Mouse (Mus musculus): ENCODE data around the gene Zc3h10. TPM values are rescaled to one million over a fixed set of nuclear protein-coding genes. Genes with fewer than 3 reads are reported as not detected.
A peak's percentile ranks its signal among the peaks of the same experiment; 100 is the strongest.

Zc3h10 gene
- polyA plus RNA-seq, 1 experiment, result 22.4 TPM

GRCm38 (mm10) chr10:128535624-128536265 is 11.8 kb downstream of the Zc3h10 start:
- H3K36me3 ChIP-seq (ENCODE audit: control insufficient read depth, insufficient read depth, low read length, poor library complexity, severe bottlenecking), result no peaks in the 10 kb centered on the region
- H3K4me3 ChIP-seq (ENCODE audit: low read depth, low read length), result no peak overlapping the region
- H3K9ac ChIP-seq (ENCODE audit: low read depth, poor library complexity, severe bottlenecking), result no peak overlapping the region
- no peaks in the 10 kb centered on the region for H3K9me3 ChIP-seq (replicated peaks; ENCODE audit: control insufficient read depth, insufficient read depth, low read length, poor library complexity, severe bottlenecking)
- TF ChIP-seq CTCF (IDR thresholded peaks at IDR 0.05; ENCODE audit: low read depth, low read length), result no peak
- TF ChIP-seq POLR2A (IDR thresholded peaks at IDR 0.05; ENCODE audit: insufficient read depth, low read length), result no peak
- no peak for TF ChIP-seq EP300 (IDR thresholded peaks at IDR 0.05; ENCODE audit: insufficient read depth, low read depth, low read length)
- no peaks in the 10 kb centered on the region for H3K27me3 ChIP-seq (ENCODE audit: control insufficient read depth, insufficient read depth, low read length, poor library complexity, severe bottlenecking)
- H3K27ac ChIP-seq (ENCODE audit: insufficient read depth, low read length), result no peak overlapping the region
- no peaks in the 10 kb centered on the region for H3K4me1 ChIP-seq (ENCODE audit: control insufficient read depth, insufficient read depth, low read length)

GRCm38 (mm10) chr10:128535206-128535605 is 12.4 kb downstream of the Zc3h10 start:
- no peaks in the 10 kb centered on the region for H3K27me3 ChIP-seq (ENCODE audit: control insufficient read depth, insufficient read depth, low read length, poor library complexity, severe bottlenecking)
- H3K27ac ChIP-seq (ENCODE audit: insufficient read depth, low read length), result no peak overlapping the region
- no peaks in the 10 kb centered on the region for H3K36me3 ChIP-seq (ENCODE audit: control insufficient read depth, insufficient read depth, low read length, poor library complexity, severe bottlenecking)
- no peaks in the 10 kb centered on the region for H3K4me1 ChIP-seq (ENCODE audit: control insufficient read depth, insufficient read depth, low read length)
- H3K9me3 ChIP-seq (replicated peaks; ENCODE audit: control insufficient read depth, insufficient read depth, low read length, poor library complexity, severe bottlenecking), result no peaks in the 10 kb centered on the region
- no peak overlapping the region for H3K9ac ChIP-seq (ENCODE audit: low read depth, poor library complexity, severe bottlenecking)
- no peak overlapping the region for H3K4me3 ChIP-seq (ENCODE audit: low read depth, low read length)
- no peak for TF ChIP-seq POLR2A (IDR thresholded peaks at IDR 0.05; ENCODE audit: insufficient read depth, low read length)
- TF ChIP-seq CTCF (IDR thresholded peaks at IDR 0.05; ENCODE audit: low read depth, low read length), result no peak
- no peak for TF ChIP-seq EP300 (IDR thresholded peaks at IDR 0.05; ENCODE audit: insufficient read depth, low read depth, low read length)

- Histone ChIP-seq H3K9me3 (replicated peaks; ENCODE audit: control insufficient read depth, insufficient read depth, low read length, poor library complexity, severe bottlenecking) (no peaks in the 10 kb centered on the region), H3K4me3 (ENCODE audit: low read depth, low read length) (peak overlapping the region; percentile 85), H3K36me3 (ENCODE audit: control insufficient read depth, insufficient read depth, low read length, poor library complexity, severe bottlenecking) (no peaks in the 10 kb centered on the region), H3K27me3 (ENCODE audit: control insufficient read depth, insufficient read depth, low read length, poor library complexity, severe bottlenecking) (no peaks in the 10 kb centered on the region), H3K4me1 (ENCODE audit: control insufficient read depth, insufficient read depth, low read length) (no peaks in the 10 kb centered on the region), H3K9ac (ENCODE audit: low read depth, poor library complexity, severe bottlenecking) (peak overlapping the region; percentile 51), H3K27ac (ENCODE audit: insufficient read depth, low read length) (peak overlapping the region; percentile 24; the same call in 1 of the 2 replicates)
- TF ChIP-seq CTCF (IDR thresholded peaks at IDR 0.05; ENCODE audit: low read depth, low read length) (no peak), POLR2A (IDR thresholded peaks at IDR 0.05; ENCODE audit: insufficient read depth, low read length) (no peak), EP300 (IDR thresholded peaks at IDR 0.05; ENCODE audit: insufficient read depth, low read depth, low read length) (no peak)
Observed at GRCm38 (mm10) chr10:128526366-128527356, 20.9 kb downstream of the Zc3h10 start.

- Histone ChIP-seq H3K36me3 (ENCODE audit: control insufficient read depth, insufficient read depth, low read length, poor library complexity, severe bottlenecking) (no peaks in the 10 kb centered on the region), H3K9ac (ENCODE audit: low read depth, poor library complexity, severe bottlenecking) (peak within 1 kb of the TSS; percentile 75), H3K4me3 (ENCODE audit: low read depth, low read length) (peak within 1 kb of the TSS; percentile 85), H3K9me3 (replicated peaks; ENCODE audit: control insufficient read depth, insufficient read depth, low read length, poor library complexity, severe bottlenecking) (no peaks in the 10 kb centered on the region), H3K27ac (ENCODE audit: insufficient read depth, low read length) (peak within 1 kb of the TSS; percentile 24; the same call in 1 of the 2 replicates), H3K27me3 (ENCODE audit: control insufficient read depth, insufficient read depth, low read length, poor library complexity, severe bottlenecking) (no peaks in the 10 kb centered on the region), H3K4me1 (ENCODE audit: control insufficient read depth, insufficient read depth, low read length) (no peaks in the 10 kb centered on the region)
- peak; percentile 22 for TF ChIP-seq CTCF (IDR thresholded peaks at IDR 0.05; ENCODE audit: low read depth, low read length)
- TF ChIP-seq POLR2A (IDR thresholded peaks at IDR 0.05; ENCODE audit: insufficient read depth, low read length), result no peak
Observed at GRCm38 (mm10) chr10:128525671-128526308, 21.8 kb downstream of the Zc3h10 start, which contains the start of gene Esyt1. Esyt1 (minus strand) TSS chr10:128525871.

GRCm38 (mm10) chr10:128524732-128525662 is 22.6 kb downstream of the Zc3h10 start:
- Histone ChIP-seq H3K9me3 (replicated peaks; ENCODE audit: control insufficient read depth, insufficient read depth, low read length, poor library complexity, severe bottlenecking) (no peaks in the 10 kb centered on the region), H3K9ac (ENCODE audit: low read depth, poor library complexity, severe bottlenecking) (peak overlapping the region; percentile 75), H3K4me3 (ENCODE audit: low read depth, low read length) (peak overlapping the region; percentile 85), H3K36me3 (ENCODE audit: control insufficient read depth, insufficient read depth, low read length, poor library complexity, severe bottlenecking) (no peaks in the 10 kb centered on the region), H3K27me3 (ENCODE audit: control insufficient read depth, insufficient read depth, low read length, poor library complexity, severe bottlenecking) (no peaks in the 10 kb centered on the region), H3K27ac (ENCODE audit: insufficient read depth, low read length) (no peak overlapping the region), H3K4me1 (ENCODE audit: control insufficient read depth, insufficient read depth, low read length) (no peaks in the 10 kb centered on the region)
- no peak for TF ChIP-seq CTCF (IDR thresholded peaks at IDR 0.05; ENCODE audit: low read depth, low read length)
- no peak for TF ChIP-seq POLR2A (IDR thresholded peaks at IDR 0.05; ENCODE audit: insufficient read depth, low read length)
- no peak; the same call in 1 of the 2 replicates for TF ChIP-seq EP300 (IDR thresholded peaks at IDR 0.05; ENCODE audit: insufficient read depth, low read depth, low read length)
